Mouse (Mus musculus) spleen, adult 2 months (tissue): Measurements from ENCODE around the gene Abcc9. TPM values are rescaled to one million over a fixed set of nuclear protein-coding genes. Genes with fewer than 3 reads are reported as not detected.

Experiments used
- DNase-seq, 2 experiments: peaks; one replicate each; pipeline versions ENCODE4 v3.0.0 to v3.0.0-alpha.2; 2012 to 2021; ENCODE audit warnings: low spot score in 2 of 2, low read depth in 1 of 2
- H3K27ac ChIP-seq: fragments of 200-500 bp; 2 replicates; pipeline ENCODE4 v1.5.1; 2012; ENCODE audit warnings: low read length, inconsistent platforms; ENCODE audit not compliant: insufficient read depth
- H3K27me3 ChIP-seq: fragments of 200-500 bp; 2 replicates; pipeline ENCODE4 v1.6.1; 2012; ENCODE audit warnings: mild to moderate bottlenecking, moderate library complexity, low read length, inconsistent platforms; ENCODE audit not compliant: control insufficient read depth, insufficient read depth
- H3K36me3 ChIP-seq: fragments of 200-500 bp; 2 replicates; pipeline ENCODE4 v1.6.1; 2012; ENCODE audit warnings: mild to moderate bottlenecking, low read length, inconsistent platforms; ENCODE audit not compliant: control insufficient read depth, insufficient read depth
- H3K4me1 ChIP-seq: fragments of 200-500 bp; 2 replicates; pipeline ENCODE4 v1.6.1; 2011; ENCODE audit warnings: inconsistent platforms; ENCODE audit not compliant: control insufficient read depth, insufficient read depth, insufficient read length
- H3K4me3 ChIP-seq: fragments of 200-500 bp; 2 replicates; pipeline ENCODE4 v1.5.1; 2011; ENCODE audit warnings: mild to moderate bottlenecking, inconsistent platforms; ENCODE audit not compliant: insufficient read depth, insufficient read length; ENCODE audit errors: extremely low read depth
- CTCF ChIP-seq: fragments of 200-500 bp; IDR thresholded peaks from 2 replicates; pipeline ENCODE4 v1.5.1; 2011; ENCODE audit warnings: mild to moderate bottlenecking, inconsistent platforms; ENCODE audit not compliant: insufficient read depth, insufficient read length, insufficient replicate concordance; ENCODE audit errors: extremely low read depth
- POLR2A ChIP-seq: fragments of 200-500 bp; IDR thresholded peaks from 2 replicates; pipeline ENCODE4 v1.6.1; 2011; ENCODE audit warnings: low read depth, low read length, inconsistent platforms
- WGBS: fragments of 180-500 bp; shearing (Covaris S2); methylation state at CpG from one replicate; pipeline ENCODE4 v1.1.7; 2018; 5-methylcytosine and 5-hydroxymethylcytosine counted together
- polyA plus RNA-seq: library from polyadenylated mRNA; depleted of rRNA; stranded (reverse); fragments of >200 nt; gene quantifications from 2 replicates; pipeline ENCODE4 v1.2.3, GENCODE M21; 2012

Gene Abcc9
- polyA plus RNA-seq, 1 experiment: 1.8 TPM

DNA sequence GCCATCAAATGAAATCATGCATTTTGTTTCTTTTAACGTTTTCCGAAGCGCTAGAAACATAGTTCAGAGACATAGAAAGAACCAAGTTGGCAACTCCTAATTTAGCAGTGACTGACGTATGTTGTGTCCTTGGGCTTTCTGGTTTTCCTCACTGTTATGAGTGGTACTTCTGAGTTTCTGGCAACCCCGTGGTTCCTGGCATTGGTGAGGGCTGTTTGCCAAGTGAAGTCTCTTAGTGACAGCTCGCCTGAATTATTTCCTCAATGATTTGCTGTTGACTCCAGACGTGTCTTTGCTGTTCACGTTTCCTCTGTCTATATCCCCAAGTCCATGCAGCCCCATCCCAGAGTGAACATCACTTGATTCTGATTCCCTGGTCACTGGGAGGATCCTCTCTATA lies 19.6 kb upstream of the Abcc9 start:
- 71% methylated on average over 8 of the region's 8 CpGs for WGBS
- H3K4me3 ChIP-seq: no peak overlapping the region
- H3K4me1 ChIP-seq: no peaks in the 10 kb centered on the region
- no peak overlapping the region for H3K27ac ChIP-seq
- no peak for TF ChIP-seq CTCF
- no peak for TF ChIP-seq POLR2A
- no peak for DNase-seq
- H3K27me3 ChIP-seq: no peaks in the 10 kb centered on the region
- no peaks in the 10 kb centered on the region for H3K36me3 ChIP-seq

DNA sequence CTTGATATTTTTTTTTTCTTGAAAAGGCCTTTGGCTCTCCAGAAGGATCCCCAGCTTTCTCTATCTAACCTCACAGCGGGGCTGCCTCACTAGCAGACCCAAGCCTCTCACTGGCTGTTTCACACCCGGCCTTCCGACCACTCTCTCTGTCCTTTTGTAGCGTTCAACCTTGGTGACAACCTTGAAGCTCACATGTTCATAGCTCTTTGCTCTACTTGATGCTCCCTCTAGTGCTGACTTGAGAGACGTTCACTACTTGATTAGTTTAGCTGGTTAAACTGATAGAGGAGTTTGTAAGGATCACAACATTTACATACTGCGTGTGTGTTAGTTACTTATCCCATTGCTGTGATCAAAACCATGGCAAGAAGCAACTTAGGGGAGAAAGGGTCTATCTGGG lies 18.5 kb upstream of the Abcc9 start:
- H3K4me3 ChIP-seq: no peak overlapping the region
- no peak for DNase-seq
- H3K27ac ChIP-seq: no peak overlapping the region
- H3K4me1 ChIP-seq: no peaks in the 10 kb centered on the region
- no peaks in the 10 kb centered on the region for H3K27me3 ChIP-seq
- TF ChIP-seq CTCF (no peak), POLR2A (no peak)
- H3K36me3 ChIP-seq: no peaks in the 10 kb centered on the region
- WGBS: 70% methylated on average over 6 of the region's 6 CpGs

DNA sequence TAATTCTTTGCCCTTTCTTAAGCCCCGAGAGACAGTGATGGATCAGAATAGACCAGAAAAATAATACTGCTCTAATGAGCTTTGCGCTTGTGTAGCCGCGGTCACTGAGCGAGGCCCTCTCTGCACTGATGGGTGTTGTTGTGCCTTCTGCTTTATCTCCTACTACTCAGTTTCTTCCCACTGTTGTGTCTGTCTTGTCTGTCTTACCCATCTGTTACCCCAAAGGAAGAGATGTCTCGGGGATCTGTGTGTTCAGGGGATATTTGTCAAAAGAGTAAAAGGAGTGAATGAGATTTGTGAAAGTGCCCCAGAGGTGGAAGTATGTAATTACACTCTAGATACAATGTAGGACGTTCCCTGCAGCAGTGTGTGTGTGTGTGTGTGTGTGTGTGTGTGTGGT lies 16.1 kb upstream of the Abcc9 start:
- Histone ChIP-seq H3K27me3 (no peaks in the 10 kb centered on the region), H3K4me3 (no peak overlapping the region), H3K27ac (no peak overlapping the region), H3K36me3 (no peaks in the 10 kb centered on the region), H3K4me1 (no peaks in the 10 kb centered on the region)
- WGBS: 82% methylated on average over 7 of the region's 7 CpGs
- no peak for DNase-seq
- TF ChIP-seq POLR2A (no peak), CTCF (no peak)

DNA sequence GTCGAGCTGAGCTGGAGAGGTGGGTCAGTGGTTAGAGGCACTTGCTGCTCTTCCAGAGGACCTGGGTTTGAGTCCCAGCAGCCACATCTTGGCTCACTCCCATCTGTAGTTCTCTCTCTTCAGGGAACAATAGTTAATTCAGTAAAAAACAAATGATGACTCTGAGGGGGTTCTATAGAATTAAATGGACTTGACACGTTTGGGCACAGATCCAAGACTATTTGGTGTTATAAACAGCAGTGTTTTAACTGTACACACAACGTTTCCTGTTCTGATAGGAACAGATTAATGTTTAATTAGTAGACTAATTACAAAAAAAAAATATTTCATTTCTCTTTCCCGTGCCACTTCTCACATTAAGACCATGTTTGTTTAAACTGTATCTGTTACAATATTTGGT lies 15.1 kb upstream of the Abcc9 start:
- no peak overlapping the region for H3K27ac ChIP-seq
- no peaks in the 10 kb centered on the region for H3K4me1 ChIP-seq
- no peaks in the 10 kb centered on the region for H3K27me3 ChIP-seq
- no peak overlapping the region for H3K4me3 ChIP-seq
- DNase-seq: no peak
- no peak for TF ChIP-seq CTCF
- TF ChIP-seq POLR2A: no peak
- 77% methylated on average over 4 of the region's 4 CpGs for WGBS
- no peaks in the 10 kb centered on the region for H3K36me3 ChIP-seq

DNA sequence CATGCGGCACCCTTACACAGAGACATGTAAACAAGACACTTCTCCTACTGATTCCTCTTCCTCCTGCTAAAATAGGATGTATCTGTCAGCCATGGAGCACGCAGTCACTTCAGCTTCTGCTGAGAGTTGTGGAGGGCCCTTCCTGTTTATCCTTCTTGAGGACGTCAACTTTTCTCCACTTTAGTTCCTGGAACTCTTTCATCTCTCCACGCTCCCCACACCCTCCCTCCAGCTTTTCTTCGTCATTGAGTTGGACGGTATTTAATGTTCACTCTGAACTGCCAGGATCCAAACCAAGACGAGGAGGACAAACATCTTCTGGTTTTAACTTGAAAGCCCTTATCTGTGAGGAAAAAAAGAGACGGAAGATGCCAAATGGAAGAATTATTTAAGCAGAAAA lies 12.9 kb upstream of the Abcc9 start:
- no peak for TF ChIP-seq POLR2A
- no peak for TF ChIP-seq CTCF
- no peak overlapping the region for H3K4me3 ChIP-seq
- no peak for DNase-seq
- no peaks in the 10 kb centered on the region for H3K4me1 ChIP-seq
- H3K27ac ChIP-seq: no peak overlapping the region
- WGBS: 81% methylated on average over 8 of the region's 8 CpGs
- no peaks in the 10 kb centered on the region for H3K36me3 ChIP-seq
- no peaks in the 10 kb centered on the region for H3K27me3 ChIP-seq

DNA sequence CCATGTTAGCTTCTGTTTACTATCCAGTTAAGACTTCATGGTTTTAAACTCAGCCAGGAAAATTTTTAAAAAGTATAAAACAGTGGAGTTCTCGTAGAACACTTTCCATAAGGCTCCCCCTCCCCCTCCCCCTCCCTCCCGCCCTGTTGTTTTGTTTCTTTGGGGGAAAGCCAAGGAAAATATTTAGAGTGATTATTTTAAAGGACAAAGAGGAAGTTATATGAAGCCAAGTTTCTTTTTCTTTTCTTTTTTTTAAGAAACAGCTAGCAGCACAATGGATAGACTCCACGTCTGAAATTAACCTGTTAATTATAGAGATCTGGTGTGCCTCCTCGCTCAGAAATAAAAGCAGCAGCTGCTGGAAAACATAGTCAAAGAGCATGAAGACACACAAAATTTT lies 9.0 kb upstream of the Abcc9 start:
- 65% methylated on average over 4 of the region's 4 CpGs for WGBS
- H3K4me3 ChIP-seq: no peak overlapping the region
- no peaks in the 10 kb centered on the region for H3K36me3 ChIP-seq
- H3K27ac ChIP-seq: no peak overlapping the region
- no peaks in the 10 kb centered on the region; the same call in 1 of the 2 replicates for H3K27me3 ChIP-seq
- TF ChIP-seq POLR2A: no peak
- no peak for TF ChIP-seq CTCF
- no peaks in the 10 kb centered on the region for H3K4me1 ChIP-seq
- no peak for DNase-seq

DNA sequence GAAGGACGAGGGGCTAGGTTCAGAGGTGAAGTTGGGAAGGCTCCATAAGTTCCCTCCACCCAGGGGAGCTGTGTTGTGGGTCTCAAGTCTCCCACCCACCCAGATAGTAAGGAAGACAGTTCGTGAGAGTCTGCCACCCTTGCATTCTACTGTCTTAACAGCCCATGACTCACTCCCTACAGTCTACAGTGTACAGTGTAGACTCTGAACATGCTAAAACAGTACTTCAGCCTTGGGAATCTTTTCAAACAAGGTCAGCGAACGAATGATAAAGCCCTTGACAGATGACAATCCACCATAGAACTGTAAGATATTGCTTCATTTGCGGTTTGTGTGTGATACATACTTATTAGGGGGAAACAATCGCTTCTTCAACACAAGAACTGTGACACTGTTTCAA lies 8.6 kb upstream of the Abcc9 start:
- no peak for TF ChIP-seq CTCF
- no peak for TF ChIP-seq POLR2A
- DNase-seq: no peak

More for the DNA sequence above, 8.6 kb upstream of the Abcc9 start:
- no peaks in the 10 kb centered on the region for H3K4me1 ChIP-seq
- H3K27me3 ChIP-seq: no peaks in the 10 kb centered on the region; the same call in 1 of the 2 replicates
- H3K36me3 ChIP-seq: no peaks in the 10 kb centered on the region
- no peak overlapping the region for H3K27ac ChIP-seq
- 79% methylated on average over 6 of the region's 6 CpGs for WGBS
- no peak overlapping the region for H3K4me3 ChIP-seq
